Mouse (Mus musculus): ENCODE measurements around the gene Rcor3.

Rcor3 gene

GRCm38 (mm10) chr1:192068188-192068587, 69.7 kb downstream of the Rcor3 start:
- no peak for DNase-seq

GRCm38 (mm10) chr1:192066956-192067355, 70.9 kb downstream of the Rcor3 start:
- no peak for DNase-seq

DNA sequence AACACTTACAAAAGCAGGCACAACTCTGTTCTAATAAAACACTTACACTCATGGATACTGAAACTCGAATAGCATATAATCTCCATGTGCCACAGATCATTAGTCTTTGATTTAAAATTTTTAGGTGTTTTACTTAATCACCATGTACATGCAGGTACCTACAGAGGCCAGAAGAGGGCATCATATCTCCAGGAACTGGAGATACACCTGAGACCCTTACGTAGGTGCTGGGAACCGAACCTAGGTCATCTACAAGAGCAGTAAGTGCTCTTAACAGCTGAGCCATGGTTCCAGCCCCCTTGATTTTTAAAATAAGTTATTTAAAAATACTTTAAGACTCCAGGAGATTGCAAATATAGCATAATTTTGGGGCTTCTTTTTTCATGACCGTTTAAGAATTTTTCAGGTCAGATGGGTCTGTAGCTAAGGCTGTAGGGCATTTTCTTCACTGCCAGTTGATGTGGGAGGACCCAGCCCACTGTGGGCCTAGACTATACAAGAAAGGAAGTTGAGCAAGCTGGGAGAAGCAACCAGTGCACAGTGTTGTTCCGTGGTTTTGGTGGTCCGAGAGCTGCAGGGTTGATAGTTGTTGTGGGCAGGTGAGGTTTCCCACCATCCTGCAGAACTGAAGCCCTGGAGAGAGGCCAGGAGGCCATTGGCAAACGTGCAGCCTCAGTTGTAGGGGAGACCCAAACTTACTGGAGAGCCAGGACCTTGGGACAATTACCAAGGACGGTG, 74.5 kb downstream of the Rcor3 start:
- no peak for DNase-seq

- no peak for DNase-seq
Measured at GRCm38 (mm10) chr1:192062682-192063081, 75.2 kb downstream of the Rcor3 start.

DNA sequence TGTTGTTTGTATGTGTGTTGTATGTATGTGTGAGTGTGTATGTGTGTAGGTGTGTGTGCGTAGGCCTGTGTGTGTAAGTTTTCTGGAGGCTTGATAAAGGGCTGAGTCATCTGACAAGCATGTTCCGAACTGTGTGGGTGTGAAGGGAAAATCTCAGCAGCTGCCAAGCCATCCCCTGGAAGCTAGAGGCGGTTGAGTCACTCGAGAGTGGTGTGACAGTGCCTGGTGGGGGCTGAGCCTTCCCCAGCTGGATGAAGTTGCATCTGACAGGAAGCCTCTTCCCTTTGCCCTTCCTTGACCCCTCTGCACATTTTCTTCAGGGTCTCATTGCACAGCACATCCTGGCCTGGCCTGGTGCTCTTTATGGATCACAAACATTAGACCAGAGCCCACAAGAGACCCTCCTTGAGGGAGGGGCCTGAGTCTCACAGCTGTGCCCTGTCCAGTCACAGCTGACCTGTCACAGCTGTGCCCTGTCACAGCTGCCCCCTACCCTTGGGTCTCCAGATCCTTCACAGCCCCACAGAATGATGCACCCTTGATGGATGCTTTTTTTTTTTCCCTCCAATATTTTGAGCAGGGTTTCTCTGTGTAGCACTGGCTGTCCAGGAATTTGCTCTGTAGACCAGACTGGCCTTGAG, 76.1 kb downstream of the Rcor3 start:
- no peak for DNase-seq

- DNase-seq, result no peak
Measured at GRCm38 (mm10) chr1:192058911-192059310, 79.0 kb downstream of the Rcor3 start.

DNA sequence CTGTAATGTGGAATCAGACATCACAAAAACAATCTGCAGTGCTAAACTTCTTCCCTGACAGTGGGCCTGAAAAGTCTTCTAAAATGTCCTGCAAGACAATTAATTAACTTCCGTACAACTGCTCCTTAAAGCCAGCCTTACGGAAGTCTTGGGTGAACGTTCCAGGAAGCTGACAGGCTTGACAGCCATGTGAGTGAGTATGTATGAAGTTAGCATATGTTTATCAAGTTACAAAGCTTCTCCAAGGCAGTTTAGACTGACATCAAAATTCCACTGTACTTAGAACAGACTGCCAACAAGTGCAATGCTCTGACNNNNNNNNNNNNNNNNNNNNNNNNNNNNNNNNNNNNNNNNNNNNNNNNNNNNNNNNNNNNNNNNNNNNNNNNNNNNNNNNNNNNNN, 84.1 kb downstream of the Rcor3 start:
- DNase-seq, result no peak

- DNase-seq, result no peak
Measured at GRCm38 (mm10) chr1:192052986-192053385, 84.9 kb downstream of the Rcor3 start.

DNA sequence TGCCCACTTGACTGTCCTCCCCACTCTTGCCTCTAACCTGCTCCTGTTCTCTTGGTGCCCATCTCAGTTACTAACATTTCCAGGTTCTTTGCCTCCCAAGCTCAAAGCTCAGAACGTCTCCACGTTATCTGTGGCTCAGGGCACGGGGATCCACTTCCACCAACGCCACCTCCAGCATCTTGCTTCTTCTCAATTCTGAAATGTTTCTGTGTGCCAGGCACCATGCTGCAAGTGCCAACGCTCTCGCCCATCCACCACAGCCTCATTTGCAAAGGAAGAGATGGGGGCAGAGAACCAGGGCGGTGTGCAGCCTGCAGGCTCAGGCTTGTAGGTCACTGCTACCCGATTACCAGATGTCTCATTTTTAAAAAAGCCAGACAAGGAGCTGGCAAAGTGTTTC, 85.4 kb downstream of the Rcor3 start:
- no peak for DNase-seq
